Mouse (Mus musculus) cerebellum, adult 2 months (tissue): Measurements from ENCODE around the gene Agtr1a. TPM values are rescaled to one million over a fixed set of nuclear protein-coding genes. Genes with fewer than 3 reads are reported as not detected.

ENCODE experiments used
- DNase-seq, 2 experiments: peaks; one replicate each; pipeline ENCODE4 v3.0.0; 2021
- H3K27ac ChIP-seq: fragments of 200-500 bp; 2 replicates; pipeline ENCODE4 v1.5.1; 2012; ENCODE audit warnings: low read length, control low read depth, inconsistent platforms; ENCODE audit not compliant: insufficient read depth
- H3K27me3 ChIP-seq: fragments of 200-500 bp; 2 replicates; pipeline ENCODE4 v1.6.1; 2012; ENCODE audit warnings: inconsistent platforms, mild to moderate bottlenecking, low read length, moderate library complexity; ENCODE audit not compliant: control insufficient read depth, insufficient read depth
- H3K4me1 ChIP-seq: fragments of 200-500 bp; 2 replicates; pipeline ENCODE4 v1.6.1; 2011; ENCODE audit warnings: low read length; ENCODE audit not compliant: control insufficient read depth, insufficient read depth
- H3K4me3 ChIP-seq: fragments of 200-500 bp; replicated peaks from 2 replicates; pipeline ENCODE3; 2011; ENCODE audit warnings: mild to moderate bottlenecking, low read depth, low read length, control low read depth; ENCODE audit not compliant: insufficient read depth
- CTCF ChIP-seq: fragments of 200-500 bp; IDR thresholded peaks from 2 replicates; pipeline ENCODE4 v1.5.1; 2011; ENCODE audit warnings: low read depth, mild to moderate bottlenecking, control low read depth, low read length, moderate library complexity, borderline replicate concordance; ENCODE audit not compliant: insufficient read depth
- POLR2A ChIP-seq: fragments of 200-500 bp; IDR thresholded peaks from 2 replicates; pipeline ENCODE4 v1.6.1; 2011; ENCODE audit warnings: low read length, control low read depth, borderline replicate concordance; ENCODE audit not compliant: insufficient read depth
- WGBS: fragments of 180-500 bp; shearing (Covaris S2); methylation state at CpG from one replicate; pipeline ENCODE4 v1.1.7; 2018; 5-methylcytosine and 5-hydroxymethylcytosine counted together
- polyA plus RNA-seq: library from polyadenylated mRNA; depleted of rRNA; stranded (reverse); fragments of >200 nt; gene quantifications from 2 replicates; pipeline ENCODE4 v1.2.3, GENCODE M21; 2012; rRNA removed

Agtr1a gene
- polyA plus RNA-seq = 0.36 and 0.46 TPM in 2 replicates

DNA sequence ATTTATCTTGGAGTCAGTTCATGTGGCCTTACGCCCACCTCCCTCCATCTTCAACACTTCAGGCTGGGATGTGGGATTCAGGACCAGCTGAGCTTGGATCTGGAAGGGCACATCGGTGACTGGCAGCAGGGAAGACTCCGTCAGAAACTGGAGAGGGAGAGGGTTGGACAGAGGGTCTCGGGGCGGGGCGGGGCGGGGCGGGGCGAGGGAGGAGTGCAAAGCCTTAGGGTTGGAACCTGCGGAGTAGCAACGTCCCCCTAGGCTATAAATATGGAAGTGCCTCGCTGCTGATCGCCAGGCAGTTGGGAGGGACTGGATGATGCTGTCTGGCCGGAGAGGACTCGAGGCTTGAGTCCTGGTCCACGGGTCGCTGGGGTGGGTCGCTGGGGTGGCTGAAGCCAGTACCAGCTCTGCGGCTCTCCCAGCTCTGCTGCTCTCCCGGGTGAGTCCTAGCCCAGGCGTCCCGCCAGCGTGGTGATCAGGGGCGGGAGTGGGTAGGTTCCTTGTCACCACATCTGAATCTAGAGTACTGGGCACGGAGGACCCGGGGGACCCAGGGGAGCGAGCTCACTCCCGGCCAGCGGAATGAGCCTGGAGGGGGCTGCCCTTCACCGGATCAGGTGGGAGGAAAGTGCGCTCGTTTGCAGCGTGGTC is at the start of gene Agtr1a:
Agtr1a (plus strand) TSS at position 294 of the 654 bp plus-strand sequence.
- Histone ChIP-seq H3K4me3 (peak within 1 kb of the TSS; percentile 40), H3K27ac (no peak within 1 kb of the TSS), H3K27me3 (no peaks in the 10 kb centered on the region), H3K4me1 (no peaks in the 10 kb centered on the region)
- peak; percentile 19 to 30 for DNase-seq
- WGBS = 2% methylated on average over 33 of the region's 33 CpGs
- TF ChIP-seq POLR2A = no peak
- TF ChIP-seq CTCF = no peak

DNA sequence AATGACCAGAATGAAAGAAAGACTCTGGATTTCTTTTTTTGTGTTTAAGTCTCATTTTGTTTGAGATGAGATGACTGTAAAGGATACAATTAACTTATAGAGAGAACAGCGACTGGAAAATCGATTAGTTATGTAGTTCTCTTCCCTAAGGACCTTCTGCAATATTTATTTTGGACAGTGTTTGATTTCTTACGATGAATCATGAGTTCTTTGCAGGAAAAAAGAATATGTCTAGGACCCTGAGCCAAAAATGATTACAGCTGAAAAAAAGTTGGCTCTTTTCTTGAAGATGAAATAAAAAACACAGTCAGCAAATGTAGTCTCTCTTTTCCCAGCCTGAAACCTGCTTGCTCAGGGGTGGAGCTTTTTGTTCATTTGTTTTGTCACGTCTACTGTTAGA is 26.0 kb upstream of the Agtr1a start:
- Histone ChIP-seq H3K27me3 (no peaks in the 10 kb centered on the region), H3K4me3 (no peak overlapping the region), H3K4me1 (no peaks in the 10 kb centered on the region), H3K27ac (no peak overlapping the region)
- WGBS = 76% methylated on average over 4 of the region's 4 CpGs
- TF ChIP-seq POLR2A (no peak), CTCF (no peak)
- DNase-seq = no peak

DNA sequence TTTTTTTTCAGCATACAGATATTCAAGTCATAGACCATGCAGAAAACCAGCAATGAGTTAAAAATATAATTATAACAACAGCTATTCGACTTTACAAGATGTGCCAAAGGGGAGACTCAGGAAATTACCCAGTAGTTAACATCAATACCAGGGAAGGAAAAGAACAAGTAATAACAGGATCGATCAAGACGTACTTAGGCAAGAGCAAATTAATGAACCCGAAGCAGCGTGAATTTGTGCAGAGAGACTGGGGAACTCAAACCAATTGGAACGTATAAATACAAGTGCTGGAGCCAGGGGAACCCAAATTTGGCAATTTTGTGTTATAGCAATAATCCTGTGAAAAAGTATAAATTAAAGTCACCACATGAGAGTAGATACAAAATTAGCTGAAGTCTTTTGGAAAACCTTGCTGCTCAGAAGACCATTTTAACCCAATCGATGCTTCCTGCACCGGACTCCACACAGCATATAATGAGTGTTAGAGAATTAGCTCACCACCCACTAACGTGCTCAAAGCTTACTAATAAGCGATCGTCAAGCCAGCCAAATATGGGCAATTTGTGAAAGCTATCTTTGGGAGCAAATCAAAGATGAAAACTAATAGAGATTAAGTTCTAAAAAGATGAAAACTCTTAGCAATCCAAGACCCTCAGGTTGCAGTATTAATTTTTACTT is 11.4 kb upstream of the Agtr1a start:
- Histone ChIP-seq H3K4me3 (no peak overlapping the region), H3K27ac (no peak overlapping the region), H3K27me3 (no peaks in the 10 kb centered on the region), H3K4me1 (no peaks in the 10 kb centered on the region)
- TF ChIP-seq CTCF (no peak), POLR2A (no peak)
- no peak for DNase-seq
- WGBS = 81% methylated on average over 11 of the region's 11 CpGs

- no peaks in the 10 kb centered on the region for H3K4me1 ChIP-seq
- H3K27me3 ChIP-seq = no peaks in the 10 kb centered on the region
- H3K4me3 ChIP-seq = no peak overlapping the region
- no peak for TF ChIP-seq POLR2A
- TF ChIP-seq CTCF = no peak
- DNase-seq = no peak
- H3K27ac ChIP-seq = no peak overlapping the region
- WGBS = 83% methylated on average over 5 of the region's 5 CpGs
Measured at GRCm38 (mm10) chr13:30331061-30331460, 5.2 kb upstream of the Agtr1a start.

- 82% methylated on average over 6 of the region's 6 CpGs for WGBS
- no peak for DNase-seq
- Histone ChIP-seq H3K4me1 (no peaks in the 10 kb centered on the region), H3K27ac (no peak overlapping the region), H3K4me3 (no peak overlapping the region), H3K27me3 (no peaks in the 10 kb centered on the region)
- TF ChIP-seq POLR2A (no peak), CTCF (no peak)
Measured at GRCm38 (mm10) chr13:30331851-30332250, 4.4 kb upstream of the Agtr1a start.

DNA sequence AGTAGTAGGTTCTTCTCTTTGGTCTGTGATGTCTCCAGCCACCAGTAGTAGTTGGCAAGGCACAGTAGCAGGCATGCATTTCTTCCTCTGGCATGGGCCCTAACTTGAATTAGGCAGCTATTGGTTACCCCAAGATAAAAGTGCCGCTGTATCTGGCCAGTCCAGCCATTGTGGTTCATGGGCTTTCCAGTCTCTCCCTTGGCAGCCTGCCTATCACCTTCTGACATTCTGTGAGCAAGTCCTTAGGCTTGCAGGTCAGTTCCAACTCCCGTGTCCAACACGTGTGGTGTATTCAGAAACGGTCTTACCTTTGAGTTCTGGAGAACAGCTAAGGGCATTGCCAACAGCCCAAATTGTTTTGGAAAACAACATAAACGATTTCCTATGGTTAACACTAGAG is 3.7 kb upstream of the Agtr1a start:
- no peak for TF ChIP-seq CTCF
- no peak for TF ChIP-seq POLR2A
- Histone ChIP-seq H3K4me1 (no peaks in the 10 kb centered on the region), H3K27me3 (no peaks in the 10 kb centered on the region), H3K27ac (no peak overlapping the region), H3K4me3 (no peak overlapping the region)
- no peak for DNase-seq
- 77% methylated on average over 5 of the region's 5 CpGs for WGBS

DNA sequence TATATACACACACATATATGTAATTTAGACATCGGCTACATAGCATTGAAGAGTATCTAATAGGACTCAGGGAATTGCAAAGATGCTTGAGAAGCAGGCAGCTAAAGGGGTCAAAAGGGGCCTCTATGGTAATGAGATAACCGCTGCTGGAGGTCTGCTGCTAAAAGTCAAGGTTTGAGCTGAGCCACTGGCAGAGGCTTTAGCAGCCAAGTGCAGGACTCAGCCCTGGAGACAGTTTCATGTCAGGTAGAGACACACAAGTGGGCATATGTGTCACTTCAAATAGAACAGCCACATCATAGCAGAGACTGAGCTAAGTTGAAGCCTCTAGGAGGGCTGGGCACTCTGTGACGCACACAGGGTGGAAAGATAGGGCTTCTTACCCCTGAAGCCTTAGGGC is 1.6 kb upstream of the Agtr1a start:
- WGBS = 71% methylated on average over 3 of the region's 3 CpGs
- Histone ChIP-seq H3K4me3 (no peak overlapping the region), H3K27ac (no peak overlapping the region), H3K4me1 (no peaks in the 10 kb centered on the region), H3K27me3 (no peaks in the 10 kb centered on the region)
- no peak for DNase-seq
- no peak for TF ChIP-seq POLR2A
- TF ChIP-seq CTCF = no peak

DNA sequence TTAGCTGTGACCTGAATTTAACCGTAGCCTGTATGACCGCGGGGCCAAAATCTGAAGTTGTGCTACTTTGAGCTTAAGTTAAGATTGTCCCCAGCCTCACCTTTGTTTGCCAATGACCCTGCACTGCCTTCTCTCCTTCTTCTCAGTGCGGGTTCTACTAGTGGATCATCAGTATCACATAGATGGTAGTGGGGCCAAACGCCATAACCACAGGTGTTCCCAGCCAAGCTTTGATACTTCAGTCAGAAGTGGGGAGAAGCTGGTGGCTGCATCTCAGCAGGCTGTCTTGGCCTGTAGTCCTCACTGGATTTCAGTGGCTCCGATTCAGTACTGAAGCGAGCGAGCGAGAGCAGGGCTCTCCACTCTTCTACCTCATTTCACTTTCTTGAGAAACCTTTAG is 672 bp downstream of the Agtr1a start:
- no peak for DNase-seq
- TF ChIP-seq POLR2A (no peak), CTCF (no peak)
- no peak overlapping the region for H3K27ac ChIP-seq
- no peaks in the 10 kb centered on the region for H3K4me1 ChIP-seq
- WGBS = 17% methylated on average over 9 of the region's 9 CpGs
- no peaks in the 10 kb centered on the region for H3K27me3 ChIP-seq
- no peak overlapping the region for H3K4me3 ChIP-seq
